Mouse (Mus musculus) liver, embryonic 11.5 days (tissue): ENCODE data around the gene Ppp3ca. TPM values are rescaled to one million over a fixed set of nuclear protein-coding genes. Genes with fewer than 3 reads are reported as not detected.

Experiments used
- ATAC-seq: fragments of 200-750 bp; cut with Nextera tagmentation; replicated peaks from 2 replicates; pipeline ENCODE4 v1.8.0; 2017; ENCODE audit warnings: moderate number of reproducible peaks, mild to moderate bottlenecking, moderate TSS enrichment, moderate library complexity; ENCODE audit not compliant: low FRiP score
- DNase-seq: peaks from one replicate; pipeline ENCODE4 v3.0.0-alpha.2; 2017; ENCODE audit warnings: low spot score
- H3K27ac ChIP-seq: fragments of 300-500 bp; sonication (generic); 2 replicates; pipeline ENCODE4 v1.5.1; 2014; ENCODE audit warnings: mild to moderate bottlenecking, low read depth, low read length, control low read depth
- H3K27me3 ChIP-seq: fragments of 300-500 bp; sonication (generic); replicated peaks from 2 replicates; pipeline ENCODE4 v1.6.1; 2014; ENCODE audit warnings: low read length, mixed read lengths; ENCODE audit not compliant: control insufficient read depth, insufficient read depth
- H3K36me3 ChIP-seq: fragments of 300-500 bp; sonication (generic); 2 replicates; pipeline ENCODE4 v1.6.1; 2014; ENCODE audit warnings: mild to moderate bottlenecking, low read length, moderate library complexity, mixed read lengths; ENCODE audit not compliant: control insufficient read depth, insufficient read depth
- H3K4me1 ChIP-seq: fragments of 300-500 bp; sonication (generic); replicated peaks from 2 replicates; pipeline ENCODE4 v1.6.1; 2014; ENCODE audit warnings: low read length, mixed read lengths; ENCODE audit not compliant: control insufficient read depth, insufficient read depth
- H3K4me2 ChIP-seq: fragments of 300-500 bp; sonication (generic); 2 replicates; pipeline ENCODE4 v1.6.1; 2014; ENCODE audit warnings: mild to moderate bottlenecking, control low read depth, moderate library complexity
- H3K4me3 ChIP-seq: fragments of 300-500 bp; sonication (generic); 2 replicates; pipeline ENCODE4 v1.5.1; 2014; ENCODE audit warnings: low read depth, low read length, control low read depth
- H3K9ac ChIP-seq: fragments of 300-500 bp; sonication (generic); 2 replicates; pipeline ENCODE4 v1.6.1; 2014; ENCODE audit warnings: low read depth, low read length, control low read depth
- H3K9me3 ChIP-seq: fragments of 300-500 bp; sonication (generic); 2 replicates; pipeline ENCODE4 v1.6.1; 2016; ENCODE audit warnings: low read length, inconsistent platforms, mixed read lengths; ENCODE audit not compliant: control insufficient read depth
- WGBS: fragments of 180-500 bp; shearing (Covaris S2); extraction: QIAGEN DNeasy Blood & Tissue Kit; methylation state at CpG from one replicate; pipeline ENCODE4 v1.1.7; 2014; 5-methylcytosine and 5-hydroxymethylcytosine counted together
- polyA plus RNA-seq: library from polyadenylated mRNA; unstranded; fragments of >200 nt; fragmentation: Nextera tagmentation; extraction: Ambion mirVana; gene quantifications from 2 replicates; pipeline ENCODE4 v1.2.1, GENCODE M21; 2014

The Ppp3ca gene
- polyA plus RNA-seq, 1 experiment from 2014 or later, result 30.7 TPM

GRCm38 (mm10) chr3:136812791-136813190, 142.9 kb downstream of the Ppp3ca start:
- H3K9me3 ChIP-seq, result no peaks in the 10 kb centered on the region
- no peak overlapping the region for H3K27ac ChIP-seq
- H3K36me3 ChIP-seq, result no peaks in the 10 kb centered on the region
- ATAC-seq (no peak), DNase-seq (no peak)
- H3K4me1 ChIP-seq, result no peaks in the 10 kb centered on the region; the same call in 1 of the 2 replicates
- WGBS, result 68% methylated on average over 2 of the region's 2 CpGs
- H3K27me3 ChIP-seq, result no peaks in the 10 kb centered on the region
- H3K9ac ChIP-seq, result no peak overlapping the region
- no peak overlapping the region for H3K4me2 ChIP-seq
- no peak overlapping the region for H3K4me3 ChIP-seq

GRCm38 (mm10) chr3:136813886-136814285, 144.0 kb downstream of the Ppp3ca start:
- Histone ChIP-seq H3K36me3 (no peaks in the 10 kb centered on the region), H3K4me2 (no peak overlapping the region), H3K4me1 (no peaks in the 10 kb centered on the region; the same call in 1 of the 2 replicates), H3K27me3 (no peaks in the 10 kb centered on the region), H3K4me3 (no peak overlapping the region), H3K9me3 (no peaks in the 10 kb centered on the region), H3K27ac (no peak overlapping the region), H3K9ac (no peak overlapping the region)
- no peak for DNase-seq
- WGBS, result 62% methylated on average over 2 of the region's 2 CpGs
- no peak for ATAC-seq

GRCm38 (mm10) chr3:136814916-136815315, 145.0 kb downstream of the Ppp3ca start:
- H3K36me3 ChIP-seq, result no peaks in the 10 kb centered on the region
- H3K4me1 ChIP-seq, result no peaks in the 10 kb centered on the region; the same call in 1 of the 2 replicates
- no peak for DNase-seq
- H3K9ac ChIP-seq, result no peak overlapping the region
- ATAC-seq, result no peak
- no peak overlapping the region for H3K27ac ChIP-seq
- 90% methylated on average over 4 of the region's 4 CpGs for WGBS
- no peak overlapping the region for H3K4me3 ChIP-seq
- H3K4me2 ChIP-seq, result no peak overlapping the region
- H3K27me3 ChIP-seq, result no peaks in the 10 kb centered on the region
- H3K9me3 ChIP-seq, result no peaks in the 10 kb centered on the region

- H3K27ac ChIP-seq, result no peak overlapping the region
- WGBS, result 77% methylated on average over 3 of the region's 3 CpGs
- H3K36me3 ChIP-seq, result no peaks in the 10 kb centered on the region
- H3K4me1 ChIP-seq, result no peaks in the 10 kb centered on the region
- no peak overlapping the region for H3K4me2 ChIP-seq
- H3K9ac ChIP-seq, result no peak overlapping the region
- no peaks in the 10 kb centered on the region for H3K27me3 ChIP-seq
- no peak overlapping the region for H3K4me3 ChIP-seq
- ATAC-seq, result 0 out of 2 replicates have a peak, but pooled peaks have one; percentile 47
- no peaks in the 10 kb centered on the region for H3K9me3 ChIP-seq
- DNase-seq, result no peak
Observed at GRCm38 (mm10) chr3:136816319-136816718, 146.4 kb downstream of the Ppp3ca start.

- WGBS, result 80% methylated on average over 5 of the region's 5 CpGs
- no peak for ATAC-seq
- no peak overlapping the region for H3K4me3 ChIP-seq
- no peaks in the 10 kb centered on the region for H3K4me1 ChIP-seq
- no peak overlapping the region for H3K27ac ChIP-seq
- no peak for DNase-seq
- no peaks in the 10 kb centered on the region for H3K9me3 ChIP-seq
- no peaks in the 10 kb centered on the region for H3K27me3 ChIP-seq
- no peak overlapping the region for H3K9ac ChIP-seq
- no peaks in the 10 kb centered on the region for H3K36me3 ChIP-seq
- H3K4me2 ChIP-seq, result no peak overlapping the region
Observed at GRCm38 (mm10) chr3:136818997-136819396, 149.1 kb downstream of the Ppp3ca start.

GRCm38 (mm10) chr3:136821039-136821438, 151.1 kb downstream of the Ppp3ca start:
- H3K4me2 ChIP-seq, result no peak overlapping the region
- no peak for ATAC-seq
- H3K36me3 ChIP-seq, result no peaks in the 10 kb centered on the region
- H3K27ac ChIP-seq, result no peak overlapping the region
- 71% methylated on average over 3 of the region's 3 CpGs for WGBS
- no peaks in the 10 kb centered on the region for H3K4me1 ChIP-seq
- H3K4me3 ChIP-seq, result no peak overlapping the region
- H3K9me3 ChIP-seq, result no peaks in the 10 kb centered on the region
- no peak for DNase-seq
- H3K9ac ChIP-seq, result no peak overlapping the region
- H3K27me3 ChIP-seq, result no peaks in the 10 kb centered on the region

GRCm38 (mm10) chr3:136821993-136822392, 152.1 kb downstream of the Ppp3ca start:
- no peaks in the 10 kb centered on the region for H3K9me3 ChIP-seq
- no peak overlapping the region for H3K4me2 ChIP-seq
- H3K27me3 ChIP-seq, result no peaks in the 10 kb centered on the region
- H3K36me3 ChIP-seq, result no peaks in the 10 kb centered on the region
- ATAC-seq, result no peak
- DNase-seq, result no peak
- H3K9ac ChIP-seq, result no peak overlapping the region
- H3K4me3 ChIP-seq, result no peak overlapping the region
- no peak overlapping the region for H3K27ac ChIP-seq
- no peaks in the 10 kb centered on the region for H3K4me1 ChIP-seq
- WGBS, result 47% methylated on average over 2 of the region's 2 CpGs

- H3K9ac ChIP-seq, result no peak overlapping the region
- H3K4me3 ChIP-seq, result no peak overlapping the region
- DNase-seq (no peak), ATAC-seq (no peak)
- no peaks in the 10 kb centered on the region for H3K4me1 ChIP-seq
- no peaks in the 10 kb centered on the region for H3K36me3 ChIP-seq
- no peaks in the 10 kb centered on the region for H3K9me3 ChIP-seq
- 74% methylated on average over 2 of the region's 2 CpGs for WGBS
- H3K27me3 ChIP-seq, result no peaks in the 10 kb centered on the region
- H3K27ac ChIP-seq, result no peak overlapping the region
- no peak overlapping the region for H3K4me2 ChIP-seq
Observed at GRCm38 (mm10) chr3:136822431-136822830, 152.5 kb downstream of the Ppp3ca start.

GRCm38 (mm10) chr3:136828451-136828850, 158.5 kb downstream of the Ppp3ca start:
- 77% methylated on average over 2 of the region's 2 CpGs for WGBS
- no peaks in the 10 kb centered on the region for H3K36me3 ChIP-seq
- no peaks in the 10 kb centered on the region for H3K27me3 ChIP-seq
- no peak for ATAC-seq
- no peak overlapping the region for H3K9ac ChIP-seq
- DNase-seq, result no peak
- 0 out of 2 replicates have a peak, but pooled peaks cover 2% of the 10 kb centered on the region for H3K4me1 ChIP-seq
- no peak overlapping the region for H3K4me2 ChIP-seq
- no peak overlapping the region for H3K4me3 ChIP-seq
- no peak overlapping the region for H3K27ac ChIP-seq
- no peaks in the 10 kb centered on the region for H3K9me3 ChIP-seq
